Mouse (Mus musculus) forebrain, embryonic 12.5 days (tissue): Measurements from ENCODE around the gene Adamts18. TPM values are rescaled to one million over a fixed set of nuclear protein-coding genes. Genes with fewer than 3 reads are reported as not detected.
"Not testable (repeated sequence)": the region's sequence is repeated elsewhere in the genome, so short reads cannot be mapped to it uniquely, and the experiment has no call there.

Experiments used
- ATAC-seq: fragments of 200-750 bp; cut with Nextera tagmentation; 2 replicates; pipeline ENCODE4 v1.8.0; 2017; ENCODE audit warnings: moderate TSS enrichment; ENCODE audit not compliant: low FRiP score
- H3K27ac ChIP-seq: fragments of 300-500 bp; sonication (generic); 2 replicates; pipeline ENCODE4 v1.5.1; 2016; ENCODE audit warnings: mild to moderate bottlenecking
- H3K27me3 ChIP-seq: fragments of 300-500 bp; sonication (generic); 2 replicates; pipeline ENCODE4 v1.6.1; 2016; ENCODE audit warnings: mild to moderate bottlenecking
- H3K36me3 ChIP-seq: fragments of 300-500 bp; sonication (generic); replicated peaks from 2 replicates; pipeline ENCODE4 v1.6.1; 2016; ENCODE audit warnings: mild to moderate bottlenecking
- H3K4me1 ChIP-seq: fragments of 300-500 bp; sonication (generic); 2 replicates; pipeline ENCODE4 v1.6.1; 2016
- H3K4me2 ChIP-seq: fragments of 300-500 bp; sonication (generic); 2 replicates; pipeline ENCODE4 v1.6.1; 2016; ENCODE audit warnings: mild to moderate bottlenecking, moderate library complexity
- H3K4me3 ChIP-seq: fragments of 300-500 bp; sonication (generic); replicated peaks from 2 replicates; pipeline ENCODE4 v1.5.1; 2016; ENCODE audit warnings: mild to moderate bottlenecking
- H3K9ac ChIP-seq: fragments of 300-500 bp; sonication (generic); 2 replicates; pipeline ENCODE4 v1.6.1; 2016; ENCODE audit warnings: mild to moderate bottlenecking
- H3K9me3 ChIP-seq: fragments of 300-500 bp; sonication (generic); 2 replicates; pipeline ENCODE4 v1.6.1; 2016
- WGBS: fragments of 180-500 bp; shearing (Covaris S2); methylation state at CpG from one replicate; pipeline ENCODE4 v1.1.7; 2016; 5-methylcytosine and 5-hydroxymethylcytosine counted together
- polyA plus RNA-seq: library from polyadenylated mRNA; unstranded; fragments of >200 nt; fragmentation: Nextera tagmentation; extraction: Ambion mirVana; gene quantifications from 2 replicates; pipeline ENCODE4 v1.2.1, GENCODE M21; 2016

Gene Adamts18
- polyA plus RNA-seq, 1 experiment from 2014 or later, result 5.6 TPM

- Histone ChIP-seq H3K27me3 (peaks cover 3% of the 10 kb centered on the region; the same call in 1 of the 2 replicates), H3K27ac (no peak overlapping the region), H3K9ac (no peak overlapping the region), H3K4me1 (peaks cover 15% of the 10 kb centered on the region), H3K4me2 (no peak overlapping the region), H3K9me3 (no peaks in the 10 kb centered on the region), H3K36me3 (no peaks in the 10 kb centered on the region), H3K4me3 (no peak overlapping the region)
- WGBS, result 75% methylated on average over 4 of the region's 4 CpGs
- no peak for ATAC-seq
Measured at GRCm38 (mm10) chr8:113833644-113834043, 14.9 kb downstream of the Adamts18 start.

- 0 out of 2 replicates have a peak, but pooled peaks cover 4% of the 10 kb centered on the region for H3K36me3 ChIP-seq
- no peak overlapping the region for H3K4me2 ChIP-seq
- WGBS, result 93% methylated on average over 3 of the region's 3 CpGs
- no peak overlapping the region for H3K27ac ChIP-seq
- H3K4me3 ChIP-seq, result no peak overlapping the region
- peaks cover 6% of the 10 kb centered on the region; the same call in 1 of the 2 replicates for H3K27me3 ChIP-seq
- no peaks in the 10 kb centered on the region for H3K4me1 ChIP-seq
- no peak overlapping the region for H3K9ac ChIP-seq
- no peaks in the 10 kb centered on the region for H3K9me3 ChIP-seq
- no peak for ATAC-seq
Measured at GRCm38 (mm10) chr8:113827270-113827669, 21.3 kb downstream of the Adamts18 start.

GRCm38 (mm10) chr8:113820983-113821587 is 27.5 kb downstream of the Adamts18 start:
- no peak overlapping the region for H3K9ac ChIP-seq
- no peaks in the 10 kb centered on the region for H3K9me3 ChIP-seq
- no peak overlapping the region for H3K4me2 ChIP-seq
- 0 out of 2 replicates have a peak, but pooled peaks cover 4% of the 10 kb centered on the region for H3K36me3 ChIP-seq
- peaks cover 4% of the 10 kb centered on the region; the same call in 1 of the 2 replicates for H3K27me3 ChIP-seq
- H3K4me1 ChIP-seq, result no peaks in the 10 kb centered on the region
- WGBS, result 89% methylated on average over 16 of the region's 16 CpGs
- no peak for ATAC-seq
- H3K4me3 ChIP-seq, result no peak overlapping the region
- H3K27ac ChIP-seq, result no peak overlapping the region

- Histone ChIP-seq H3K4me1 (0 out of 2 replicates have a peak, but pooled peaks cover 5% of the 10 kb centered on the region), H3K36me3 (no peaks in the 10 kb centered on the region), H3K9me3 (no peaks in the 10 kb centered on the region), H3K4me3 (no peak overlapping the region), H3K27ac (no peak overlapping the region), H3K27me3 (no peaks in the 10 kb centered on the region), H3K4me2 (no peak overlapping the region), H3K9ac (no peak overlapping the region)
- WGBS, result 35% methylated on average over 6 of the region's 6 CpGs
- ATAC-seq, result no peak
Measured at GRCm38 (mm10) chr8:113813966-113814365, 34.6 kb downstream of the Adamts18 start.

- Histone ChIP-seq H3K4me3 (no peak overlapping the region), H3K4me2 (no peak overlapping the region), H3K36me3 (no peaks in the 10 kb centered on the region), H3K27me3 (no peaks in the 10 kb centered on the region), H3K9ac (no peak overlapping the region), H3K4me1 (0 out of 2 replicates have a peak, but pooled peaks cover 5% of the 10 kb centered on the region), H3K27ac (no peak overlapping the region), H3K9me3 (no peaks in the 10 kb centered on the region)
- WGBS, result 85% methylated on average over 4 of the region's 4 CpGs
- no peak for ATAC-seq
Measured at GRCm38 (mm10) chr8:113811521-113811920, 37.0 kb downstream of the Adamts18 start.

GRCm38 (mm10) chr8:113809929-113810328 is 38.6 kb downstream of the Adamts18 start:
- Histone ChIP-seq H3K4me3 (no peak overlapping the region), H3K4me2 (no peak overlapping the region), H3K36me3 (no peaks in the 10 kb centered on the region), H3K27ac (no peak overlapping the region), H3K9ac (no peak overlapping the region), H3K9me3 (no peaks in the 10 kb centered on the region), H3K4me1 (0 out of 2 replicates have a peak, but pooled peaks cover 5% of the 10 kb centered on the region), H3K27me3 (no peaks in the 10 kb centered on the region)
- ATAC-seq, result no peak
- WGBS, result 84% methylated on average over 5 of the region's 5 CpGs

- Histone ChIP-seq H3K9ac (no peak overlapping the region), H3K27ac (no peak overlapping the region), H3K27me3 (no peaks in the 10 kb centered on the region), H3K9me3 (no peaks in the 10 kb centered on the region), H3K4me2 (no peak overlapping the region), H3K36me3 (no peaks in the 10 kb centered on the region), H3K4me3 (no peak overlapping the region), H3K4me1 (no peaks in the 10 kb centered on the region)
- ATAC-seq, result no peak
- WGBS, result 82% methylated on average over 12 of the region's 12 CpGs
Measured at GRCm38 (mm10) chr8:113803830-113804611, 44.5 kb downstream of the Adamts18 start.

- H3K4me2 ChIP-seq, result no peak overlapping the region
- H3K27me3 ChIP-seq, result no peaks in the 10 kb centered on the region
- no peaks in the 10 kb centered on the region for H3K4me1 ChIP-seq
- H3K9me3 ChIP-seq, result no peaks in the 10 kb centered on the region
- H3K4me3 ChIP-seq, result no peak overlapping the region
- no peak overlapping the region for H3K9ac ChIP-seq
- 63% methylated on average over 5 of the region's 5 CpGs for WGBS
- no peaks in the 10 kb centered on the region for H3K36me3 ChIP-seq
- no peak for ATAC-seq
- H3K27ac ChIP-seq, result no peak overlapping the region
Measured at GRCm38 (mm10) chr8:113801551-113801950, 47.0 kb downstream of the Adamts18 start.

- not testable (repeated sequence) for H3K9me3 ChIP-seq, H3K9ac ChIP-seq, H3K36me3 ChIP-seq, ATAC-seq, H3K4me2 ChIP-seq, H3K4me1 ChIP-seq, H3K27me3 ChIP-seq, H3K4me3 ChIP-seq, H3K27ac ChIP-seq
- no CpG with 5 or more reads among the region's 5 CpGs for WGBS
Measured at GRCm38 (mm10) chr8:113800556-113800955, 48.0 kb downstream of the Adamts18 start.

GRCm38 (mm10) chr8:113799550-113799949 is 49.0 kb downstream of the Adamts18 start:
- H3K9ac ChIP-seq, result no peak overlapping the region
- no peak overlapping the region for H3K4me2 ChIP-seq
- H3K36me3 ChIP-seq, result no peaks in the 10 kb centered on the region
- no peak for ATAC-seq
- no CpG with 5 or more reads among the region's 5 CpGs for WGBS
- no peaks in the 10 kb centered on the region for H3K27me3 ChIP-seq
- H3K9me3 ChIP-seq, result no peaks in the 10 kb centered on the region
- H3K27ac ChIP-seq, result no peak overlapping the region
- H3K4me1 ChIP-seq, result no peaks in the 10 kb centered on the region
- no peak overlapping the region for H3K4me3 ChIP-seq

- Histone ChIP-seq H3K4me3 (no peak overlapping the region), H3K27me3 (no peaks in the 10 kb centered on the region), H3K9ac (no peak overlapping the region), H3K9me3 (no peaks in the 10 kb centered on the region), H3K4me1 (no peaks in the 10 kb centered on the region), H3K27ac (no peak overlapping the region), H3K4me2 (no peak overlapping the region), H3K36me3 (no peaks in the 10 kb centered on the region)
- ATAC-seq, result no peak
- no CpG with 5 or more reads among the region's 13 CpGs for WGBS
Measured at GRCm38 (mm10) chr8:113791856-113792255, 56.7 kb downstream of the Adamts18 start.

- ATAC-seq, result no peak
- H3K4me3 ChIP-seq, result no peak overlapping the region
- H3K36me3 ChIP-seq, result no peaks in the 10 kb centered on the region
- H3K27me3 ChIP-seq, result no peaks in the 10 kb centered on the region
- H3K27ac ChIP-seq, result no peak overlapping the region
- no peak overlapping the region for H3K4me2 ChIP-seq
- H3K9ac ChIP-seq, result no peak overlapping the region
- no peaks in the 10 kb centered on the region for H3K4me1 ChIP-seq
- no CpG with 5 or more reads among the region's 3 CpGs for whole genome bisulfite sequencing
- no peaks in the 10 kb centered on the region for H3K9me3 ChIP-seq
Measured at GRCm38 (mm10) chr8:113791061-113791460, 57.5 kb downstream of the Adamts18 start.
